Mouse (Mus musculus): ENCODE measurements around the gene Lpcat2.
"Not testable (repeated sequence)": the region's sequence is repeated elsewhere in the genome, so short reads cannot be mapped to it uniquely, and the experiment has no call there.

The Lpcat2 gene

DNA sequence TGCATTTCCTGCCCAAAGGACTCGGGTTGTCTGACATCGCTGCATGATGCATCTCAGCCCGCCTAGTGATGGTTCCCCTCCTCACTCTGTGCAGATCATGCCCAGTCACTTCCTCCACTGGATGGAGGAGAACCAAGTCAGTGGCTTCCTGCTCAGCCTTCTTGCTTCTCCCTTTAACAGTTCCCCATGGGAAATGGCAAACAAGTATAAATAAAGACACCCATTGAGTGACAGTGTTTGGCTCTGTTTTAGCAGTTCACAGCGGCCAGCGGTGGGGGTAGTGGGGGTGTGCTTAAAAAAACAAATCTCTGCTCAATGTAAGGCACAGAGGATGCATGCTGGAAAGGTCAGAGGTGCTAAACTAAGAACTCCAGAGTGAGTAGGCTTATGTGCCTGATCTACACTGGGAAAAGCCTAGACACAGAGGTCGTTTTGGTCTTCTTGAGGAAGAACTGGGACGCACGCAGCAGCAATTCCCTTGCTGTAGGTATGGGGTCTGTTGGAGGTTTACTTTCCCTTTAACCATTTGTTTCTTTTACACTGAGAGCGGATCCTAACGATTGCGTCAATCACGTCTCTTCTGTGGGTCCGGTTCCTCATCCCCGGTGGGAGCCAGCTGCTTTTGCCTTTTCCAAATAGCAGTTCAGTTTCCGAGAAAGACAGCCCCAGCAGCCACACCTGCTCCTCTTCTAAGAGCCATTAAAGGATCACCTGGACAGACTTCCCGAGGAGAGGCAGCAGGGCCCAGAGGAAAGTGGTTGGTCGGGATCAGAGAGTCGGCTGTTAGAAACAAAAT is 1.8 kb upstream of the Lpcat2 start:
- DNase-seq (ENCODE audit: low spot score in 2 of 2) = no peak

GRCm38 (mm10) chr8:92854673-92855072 is 466 bp upstream of the Lpcat2 start:
- no peak for DNase-seq (ENCODE audit: low spot score in 2 of 2)

DNA sequence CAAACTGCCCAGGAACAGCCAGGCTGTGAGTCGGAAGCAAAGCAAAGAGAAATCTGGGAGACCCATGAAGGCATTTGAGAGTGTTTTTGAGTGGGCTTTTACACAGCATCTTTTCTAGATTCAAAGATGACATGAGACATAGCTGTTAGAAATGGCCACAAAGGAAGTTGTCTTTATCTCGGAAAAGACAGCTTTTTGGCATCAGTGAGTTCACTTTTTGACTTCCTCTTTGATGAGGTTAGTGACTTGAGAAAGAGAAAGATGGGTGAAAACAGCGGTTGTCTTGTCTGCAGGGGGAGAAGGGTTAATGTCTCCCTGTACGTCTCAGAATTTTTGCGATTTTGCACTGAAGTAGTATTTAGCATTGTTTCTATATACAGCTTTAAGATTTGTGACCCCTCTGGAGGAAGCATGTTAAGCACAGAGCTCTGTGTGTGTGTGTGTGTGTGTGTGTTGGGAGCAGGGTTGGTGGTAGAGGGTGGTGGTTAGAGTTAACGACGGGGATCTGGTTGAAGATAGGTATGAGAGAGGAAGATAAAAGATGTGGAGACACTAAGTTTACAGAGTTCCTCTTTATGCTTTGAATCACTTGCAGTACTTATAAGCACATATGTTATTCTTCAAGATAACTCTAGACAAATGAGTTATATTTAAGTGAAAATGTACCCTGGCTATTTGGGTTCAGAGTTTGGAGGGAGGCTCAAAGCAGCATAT is 1.3 kb downstream of the Lpcat2 start:
- DNase-seq (ENCODE audit: low spot score in 2 of 2) = no peak

GRCm38 (mm10) chr8:92858475-92859182 is 3.5 kb downstream of the Lpcat2 start:
- DNase-seq (ENCODE audit: low spot score in 2 of 2) = no peak

GRCm38 (mm10) chr8:92861977-92862376 is 6.8 kb downstream of the Lpcat2 start:
- no peak for DNase-seq (ENCODE audit: low spot score in 2 of 2)

DNA sequence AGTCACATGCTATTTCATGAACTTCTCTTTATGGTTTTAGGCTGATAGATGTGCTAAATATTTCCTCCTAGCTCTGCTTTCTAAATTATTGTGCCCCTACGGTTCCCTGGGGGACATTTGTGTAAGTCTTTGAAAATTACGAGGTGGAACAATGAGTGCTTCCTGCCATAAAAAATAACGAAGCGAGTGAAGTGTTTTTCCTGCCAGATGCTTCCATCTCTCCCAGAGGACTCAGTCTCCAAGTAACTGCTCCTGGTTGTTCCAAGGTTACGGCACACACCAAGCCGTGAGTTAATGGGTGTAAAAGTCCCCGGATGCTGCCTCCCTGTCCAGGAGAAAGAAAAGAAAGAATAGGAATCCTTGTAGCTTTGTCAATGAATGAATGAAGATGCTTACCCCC is 15.1 kb downstream of the Lpcat2 start:
- DNase-seq (ENCODE audit: low spot score in 2 of 2) = no peak

GRCm38 (mm10) chr8:92872063-92872759 is 17.1 kb downstream of the Lpcat2 start:
- no peak for DNase-seq (ENCODE audit: low spot score in 2 of 2)

GRCm38 (mm10) chr8:92875795-92876194 is 20.7 kb downstream of the Lpcat2 start:
- DNase-seq (ENCODE audit: low spot score in 2 of 2) = no peak

GRCm38 (mm10) chr8:92881247-92881646 is 26.1 kb downstream of the Lpcat2 start:
- DNase-seq (ENCODE audit: low spot score in 2 of 2) = no peak

- DNase-seq (ENCODE audit: low spot score in 2 of 2) = no peak
These were observed 28.6 kb downstream of the Lpcat2 start for GRCm38 (mm10) chr8:92883771-92884170.

- DNase-seq (ENCODE audit: low spot score in 2 of 2) = not testable (repeated sequence)
These were observed 37.1 kb downstream of the Lpcat2 start for GRCm38 (mm10) chr8:92892216-92892615.

DNA sequence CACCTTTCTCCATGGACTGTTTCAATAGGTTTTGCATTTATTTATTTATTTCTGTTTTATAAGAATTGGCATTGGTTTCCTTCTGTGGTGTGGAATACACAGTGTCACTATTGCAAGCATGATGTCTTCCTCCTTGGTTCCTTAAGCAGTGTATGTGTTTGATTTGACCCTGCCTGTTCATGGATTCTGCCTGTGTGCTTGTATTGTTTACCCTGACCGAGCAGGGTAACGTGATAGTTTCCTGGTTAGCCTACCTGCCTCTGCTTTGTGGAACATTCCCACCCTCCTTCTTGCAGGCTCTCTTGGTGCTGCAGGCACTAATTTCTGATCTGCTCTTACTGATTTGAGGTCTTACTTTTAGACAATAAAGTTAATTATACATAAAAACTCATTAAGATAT is 38.7 kb downstream of the Lpcat2 start:
- no peak for DNase-seq (ENCODE audit: low spot score in 2 of 2)

DNA sequence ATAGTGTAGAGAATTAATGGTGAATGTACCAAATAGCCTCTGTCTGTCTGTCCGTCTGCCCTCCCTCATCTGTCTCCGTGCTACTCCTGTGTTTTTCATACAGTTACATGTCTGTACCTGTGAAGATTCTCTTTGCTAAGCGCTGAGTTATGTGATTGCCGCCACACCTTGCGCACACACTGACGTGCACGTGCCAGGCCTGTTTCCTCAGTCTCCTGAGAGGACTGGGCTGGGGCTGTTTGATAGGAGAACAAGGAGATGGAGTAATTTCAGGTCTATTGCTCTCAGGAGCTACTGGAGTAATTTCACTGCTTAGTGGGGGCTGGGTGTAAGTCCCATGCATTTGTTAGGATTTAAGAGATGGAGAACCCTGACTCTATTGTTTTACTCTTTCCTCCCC is 39.9 kb downstream of the Lpcat2 start:
- DNase-seq (ENCODE audit: low spot score in 2 of 2) = no peak

- DNase-seq (ENCODE audit: low spot score in 2 of 2) = no peak
These were observed 40.9 kb downstream of the Lpcat2 start for GRCm38 (mm10) chr8:92896056-92896455.

DNA sequence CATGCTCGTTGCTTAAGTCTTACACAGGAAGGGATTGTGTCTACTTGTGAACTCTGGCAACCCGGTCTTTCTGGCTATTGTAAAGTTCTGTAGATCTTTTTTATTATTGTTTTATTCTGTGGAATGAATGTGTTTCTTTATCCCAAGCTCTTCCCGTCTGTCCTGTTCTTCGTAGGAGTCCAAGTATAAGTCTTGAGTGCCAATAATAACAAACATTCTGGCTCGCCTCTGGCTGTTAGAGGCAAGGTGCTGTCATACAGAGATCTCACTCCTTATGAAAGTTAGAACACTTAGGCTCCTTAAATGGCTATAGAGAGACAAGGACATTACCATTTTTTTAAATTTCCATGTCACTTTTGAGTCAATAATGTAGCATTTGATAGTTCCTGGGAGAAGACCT is 41.5 kb downstream of the Lpcat2 start:
- DNase-seq (ENCODE audit: low spot score in 2 of 2) = no peak

- DNase-seq (ENCODE audit: low spot score in 2 of 2) = no peak
These were observed 42.7 kb downstream of the Lpcat2 start for GRCm38 (mm10) chr8:92897794-92898193.

DNA sequence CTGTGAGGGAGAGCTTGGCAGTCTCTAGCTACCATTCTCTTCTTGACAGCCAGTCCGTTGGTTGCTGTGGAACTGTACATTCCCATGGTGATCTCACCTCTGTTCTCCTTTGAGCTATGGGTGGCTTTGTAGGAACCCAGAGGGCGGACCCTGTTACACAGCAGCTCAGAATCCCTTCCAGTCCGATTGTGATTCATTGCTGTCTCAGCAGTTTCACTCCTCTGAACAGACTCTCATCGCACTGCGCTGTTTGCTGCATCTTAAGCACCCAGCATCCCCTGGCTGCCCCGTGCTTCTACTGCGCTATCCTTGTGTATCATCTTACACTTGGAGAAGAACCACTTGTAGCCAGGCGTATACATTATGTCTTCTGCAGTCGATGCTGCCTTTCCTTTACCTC is 44.5 kb downstream of the Lpcat2 start:
- DNase-seq (ENCODE audit: low spot score in 2 of 2) = no peak

GRCm38 (mm10) chr8:92901107-92901506 is 46.0 kb downstream of the Lpcat2 start, which contains the start of gene Capns2:
Gene Capns2, plus strand, starts transcription at chr8:92901407.
- DNase-seq (ENCODE audit: low spot score in 2 of 2) = no peak

GRCm38 (mm10) chr8:92902981-92903380 is 47.8 kb downstream of the Lpcat2 start:
- DNase-seq (ENCODE audit: low spot score in 2 of 2) = no peak

DNA sequence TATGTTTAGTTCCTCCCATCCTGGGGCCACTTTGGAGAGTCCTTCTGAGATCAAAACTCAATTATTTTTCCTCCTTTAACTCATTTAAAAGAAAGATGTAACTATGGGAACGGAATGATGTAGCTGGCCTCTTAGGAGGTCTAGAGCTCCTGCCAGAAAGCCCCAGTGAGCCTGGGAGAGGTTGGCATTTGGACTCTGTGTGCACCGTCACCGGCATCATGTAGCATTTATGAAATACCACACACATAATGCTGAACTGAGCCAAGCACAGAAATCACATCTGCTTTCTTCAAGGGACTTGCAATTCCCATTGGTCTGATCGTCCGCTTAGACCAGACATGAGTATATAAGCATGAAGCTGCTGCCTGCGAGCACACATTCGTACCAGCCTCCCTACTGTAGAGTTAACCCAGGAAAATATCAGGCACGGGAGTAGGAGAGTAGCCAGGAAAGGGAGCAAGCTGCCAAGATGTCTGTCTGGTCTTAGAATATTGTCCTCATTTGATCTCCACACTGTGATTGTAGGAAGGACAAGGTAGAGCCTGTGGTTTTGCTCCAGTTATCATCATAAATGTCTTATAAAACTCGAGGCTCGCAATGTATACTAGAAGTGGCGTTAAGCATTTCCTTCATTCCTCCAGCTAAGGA is 48.5 kb downstream of the Lpcat2 start:
- no peak for DNase-seq (ENCODE audit: low spot score in 2 of 2)

DNA sequence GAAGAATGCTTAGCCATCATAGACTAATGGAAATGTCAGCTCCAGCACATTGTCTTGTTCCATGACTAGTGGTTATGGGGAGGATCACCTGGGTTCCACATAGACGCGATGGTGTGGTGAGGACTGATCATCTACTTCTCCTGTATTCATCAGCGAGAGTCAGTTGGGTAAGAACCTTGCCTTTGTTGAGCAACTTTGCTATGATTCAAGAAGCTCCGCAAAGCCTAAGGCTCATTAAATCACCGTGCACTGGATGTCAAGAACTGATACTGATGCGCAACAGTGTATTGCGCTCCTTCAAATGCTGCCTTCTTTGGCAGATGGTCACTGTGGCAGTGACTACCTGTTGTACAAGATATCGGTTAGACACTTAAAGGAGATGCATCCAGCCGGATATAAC is 51.4 kb downstream of the Lpcat2 start:
- DNase-seq (ENCODE audit: low spot score in 2 of 2) = no peak

Data from natural killer cell, adult 2 months (primary cell).